Mouse (Mus musculus): ENCODE data around the gene Prpf40b.

DNA sequence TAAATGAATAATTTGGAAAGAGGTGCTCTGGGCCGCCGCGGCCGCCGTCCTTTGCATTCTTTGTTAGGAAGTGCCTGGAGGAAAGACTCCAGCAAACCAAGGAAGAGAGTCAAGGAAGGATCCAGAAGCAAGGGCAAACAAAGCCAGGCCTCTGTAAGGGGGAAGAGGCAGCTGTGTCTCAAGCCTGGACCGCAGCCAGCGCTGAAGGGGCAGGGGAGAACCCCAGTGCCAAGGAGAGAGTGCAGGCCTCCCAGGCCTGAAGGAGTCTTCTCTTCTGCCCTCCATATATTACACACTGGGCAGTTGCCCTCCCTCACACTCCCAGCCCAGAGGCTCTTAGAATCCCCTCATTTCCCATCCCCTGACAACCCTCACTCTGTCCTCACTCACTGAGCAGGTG is 16.6 kb upstream of the Prpf40b start:
- no peak for TF ChIP-seq CTCF (conservative IDR thresholded peaks at IDR 0.05; ENCODE audit: low read length)
- TF ChIP-seq NANOG (IDR thresholded peaks at IDR 0.05; ENCODE audit: borderline replicate concordance, low read length): no peak

All from E14TG2a.4 (cell line).